Mouse (Mus musculus) Patski (cell line): ENCODE data around the gene Sys1. TPM values are rescaled to one million over a fixed set of nuclear protein-coding genes. Genes with fewer than 3 reads are reported as not detected.

Experiments used
- ATAC-seq: fragments of 100-300 bp; one replicate; pipeline ENCODE4 v1.8.0; 2021
- CTCF ChIA-PET: fragments of 350-600 bp; sonication (Branson Sonifier 250); formaldehyde crosslinking; loops from one replicate; lab custom pipeline; 2022; ENCODE audit warnings: inconsistent platforms; lab: Charles Lee
- POLR2A ChIA-PET: fragments of 350-600 bp; sonication (Branson Sonifier 250); formaldehyde crosslinking; loops from one replicate; lab custom pipeline; 2022; ENCODE audit warnings: antibody characterized with exemption, inconsistent platforms; lab: Charles Lee
- DNase-seq: peaks from one replicate; pipeline ENCODE4 v3.0.0-alpha.2; 2011; ENCODE audit warnings: low read depth, low spot score
- H3K27me3 ChIP-seq: fragments of 371-371 bp; one replicate; pipeline ENCODE4 v1.5.1; 2021
- CTCF ChIP-seq: fragments of 100-300 bp; IDR thresholded peaks from one replicate; pipeline ENCODE4 v1.5.1; 2021
- in situ Hi-C: fragments of 300-500 bp; cut with MboI; formaldehyde crosslinking; loops from 3 replicates; pipeline ENCODE4 v1.11.1; 2018; ENCODE audit warnings: low pct_unique_long_range_greater_than_20kb, mixed read lengths
- polyA plus RNA-seq: library from polyadenylated mRNA; unstranded; gene quantifications from one replicate; pipeline ENCODE4 v1.2.3, GENCODE M21; 2021

Gene Sys1
- polyA plus RNA-seq, 1 experiment from 2014 or later = 55.1 TPM

DNA sequence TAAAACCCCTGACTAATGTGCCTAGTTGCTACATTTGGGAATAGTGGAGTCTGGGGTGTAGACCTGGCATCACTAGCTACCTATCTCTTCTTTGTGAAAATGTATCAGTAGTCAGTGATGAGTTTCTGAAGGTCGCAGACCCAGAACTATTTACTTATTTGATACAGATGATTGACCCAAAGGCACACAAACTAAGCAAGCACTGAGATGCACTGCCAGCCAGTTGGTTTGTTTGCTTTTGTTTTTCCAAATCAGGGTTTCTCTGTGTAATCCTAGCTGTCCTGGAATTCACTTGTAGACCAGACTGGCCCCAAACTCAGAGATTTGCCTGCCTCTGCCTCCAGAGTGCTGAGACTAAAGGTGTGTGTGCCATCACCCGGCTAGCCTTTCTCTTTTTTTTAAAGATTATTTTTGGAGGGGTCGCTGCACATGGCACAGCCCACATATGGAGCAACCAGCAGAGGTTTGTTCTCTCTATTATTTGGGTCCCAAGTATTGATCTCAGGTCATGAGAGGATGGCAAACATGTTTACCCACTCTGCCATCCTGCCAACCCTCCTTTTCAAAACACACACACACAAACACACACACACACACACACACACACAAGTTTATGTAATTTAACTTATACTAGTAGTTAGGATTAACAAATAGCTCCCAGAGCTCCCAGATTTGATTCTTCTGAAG is 11.2 kb upstream of the Sys1 start:
- DNase-seq = no peak
- no peak for TF ChIP-seq CTCF
- no peak for ATAC-seq
- H3K27me3 ChIP-seq = no peaks in the 10 kb centered on the region
- ChIA-PET POLR2A (interaction anchor here (9.4 kb wide), 1 partner anchor 9 kb away, joined by 110 read pairs; the partner anchor contains the start of gene Sys1), CTCF (no interaction called here)
- in situ Hi-C loops = no loop called here

- CTCF ChIA-PET = no interaction called here
- no peaks in the 10 kb centered on the region for H3K27me3 ChIP-seq
- no peak for DNase-seq
- TF ChIP-seq CTCF = no peak
- in situ Hi-C loops = no loop called here
- no peak for ATAC-seq
- POLR2A ChIA-PET = no interaction called here
Measured at GRCm38 (mm10) chr2:164446086-164446469, 10.7 kb upstream of the Sys1 start.

DNA sequence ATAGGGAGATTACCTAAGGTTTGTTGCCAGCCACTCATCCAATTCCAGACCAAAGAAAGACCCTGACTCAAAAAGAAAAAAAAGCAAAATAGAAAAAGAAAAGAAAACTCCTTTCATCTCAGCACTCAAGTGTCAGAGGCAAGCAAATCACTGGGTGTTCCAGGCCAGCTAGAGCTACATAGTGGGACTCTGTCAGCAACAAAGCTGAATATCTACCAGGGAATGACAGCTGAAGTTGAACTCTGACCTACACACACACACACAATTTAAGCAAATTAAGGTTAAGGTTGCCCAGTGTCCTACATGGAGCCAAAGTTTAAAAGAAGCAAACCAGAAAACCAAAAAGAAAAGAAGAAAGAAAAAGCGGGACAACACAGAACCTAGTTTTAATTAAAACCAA is 8.6 kb upstream of the Sys1 start:
- ATAC-seq = no peak
- H3K27me3 ChIP-seq = no peaks in the 10 kb centered on the region
- ChIA-PET POLR2A (no interaction called here), CTCF (interaction anchor here (1.2 to 2.3 kb wide), 3 partner anchors 9 to 21 kb away, joined by 3 to 8 read pairs (median 4); partner anchors contain the start of gene Sys1)
- DNase-seq = no peak
- in situ Hi-C loops = no loop called here
- TF ChIP-seq CTCF = no peak

GRCm38 (mm10) chr2:164448921-164449320 is 7.8 kb upstream of the Sys1 start:
- DNase-seq (no peak), ATAC-seq (no peak)
- CTCF ChIA-PET = interaction anchor here (1.2 to 2.3 kb wide), 3 partner anchors 8 to 22 kb away, joined by 3 to 8 read pairs (median 4); partner anchors contain the start of gene Sys1
- no peaks in the 10 kb centered on the region for H3K27me3 ChIP-seq
- no peak for TF ChIP-seq CTCF
- in situ Hi-C loops = no loop called here
- POLR2A ChIA-PET = interaction anchor here (0.6 kb wide), 1 partner anchor 182 kb away, joined by 3 read pairs; no protein-coding TSS in a partner anchor

- POLR2A ChIA-PET = interaction anchor here (0.6 kb wide), 1 partner anchor 182 kb away, joined by 3 read pairs; no protein-coding TSS in a partner anchor
- no peak for TF ChIP-seq CTCF
- ATAC-seq = no peak
- in situ Hi-C loops = no loop called here
- no peaks in the 10 kb centered on the region for H3K27me3 ChIP-seq
- CTCF ChIA-PET = interaction anchor here (1.4 to 2.3 kb wide), 2 partner anchors 10 to 23 kb away, joined by 3 to 8 read pairs; no protein-coding TSS in a partner anchor
- DNase-seq = no peak
Measured at GRCm38 (mm10) chr2:164449341-164450042, 7.3 kb upstream of the Sys1 start.

- POLR2A ChIA-PET = interaction anchor here (0.6 to 8.3 kb wide), 3 partner anchors 11 to 340 kb away, joined by 5 to 110 read pairs (median 48); partner anchors contain the start of gene Sdc4
- TF ChIP-seq CTCF = no peak
- ATAC-seq (no peak), DNase-seq (no peak)
- CTCF ChIA-PET = interaction anchor here (0.6 to 1.3 kb wide), 3 partner anchors 12 to 102 kb away, joined by 3 to 5 read pairs (median 3); no protein-coding TSS in a partner anchor
- in situ Hi-C loops = no loop called here
- no peaks in the 10 kb centered on the region for H3K27me3 ChIP-seq
Measured at GRCm38 (mm10) chr2:164452000-164452676, 4.6 kb upstream of the Sys1 start.

GRCm38 (mm10) chr2:164453047-164453757 is 3.6 kb upstream of the Sys1 start:
- TF ChIP-seq CTCF = no peak
- ChIA-PET POLR2A (interaction anchor here (5.8 to 8.3 kb wide), 2 partner anchors 13 to 21 kb away, joined by 48 to 110 read pairs; partner anchors contain the start of gene Sdc4), CTCF (interaction anchor here (0.8 to 1.6 kb wide), 4 partner anchors 14 to 68 kb away, joined by 3 to 4 read pairs (median 4); no protein-coding TSS in a partner anchor)
- no peaks in the 10 kb centered on the region for H3K27me3 ChIP-seq
- in situ Hi-C loops = no loop called here
- DNase-seq (no peak), ATAC-seq (no peak)

- no peaks in the 10 kb centered on the region for H3K27me3 ChIP-seq
- POLR2A ChIA-PET = interaction anchor here (0.6 to 8.3 kb wide), 5 partner anchors 13 to 83 kb away, joined by 3 to 110 read pairs (median 4); partner anchors contain the start of gene Sdc4
- ATAC-seq (no peak), DNase-seq (no peak)
- no peak for TF ChIP-seq CTCF
- in situ Hi-C loops = no loop called here
- CTCF ChIA-PET = interaction anchor here (1.2 to 3.5 kb wide), 5 partner anchors 15 to 68 kb away, joined by 4 to 17 read pairs (median 9); no protein-coding TSS in a partner anchor
Measured at GRCm38 (mm10) chr2:164453887-164454500, 2.8 kb upstream of the Sys1 start.

DNA sequence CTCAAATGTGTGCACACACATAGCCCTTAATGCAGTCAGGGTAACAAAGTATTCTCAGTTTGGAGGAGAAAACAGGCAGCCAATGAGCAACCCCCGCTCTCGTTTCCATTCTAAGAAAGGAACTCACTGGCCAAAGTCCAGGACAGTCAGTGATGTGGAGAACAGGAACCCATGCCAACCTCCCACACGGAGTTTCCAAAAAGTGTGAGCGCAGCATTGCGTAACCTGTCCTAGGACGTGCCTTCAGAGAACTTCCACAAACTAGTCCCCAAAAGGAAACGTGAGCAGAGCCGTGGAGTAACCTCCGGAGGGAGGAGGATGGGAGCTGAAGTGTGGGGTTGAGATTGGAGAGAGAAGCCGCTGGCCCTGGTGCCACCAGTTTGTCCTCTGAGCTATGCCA is 1.9 kb upstream of the Sys1 start:
- peak; percentile 91 for DNase-seq
- no peaks in the 10 kb centered on the region for H3K27me3 ChIP-seq
- ChIA-PET POLR2A (interaction anchor here (0.8 to 8.3 kb wide), 4 partner anchors 14 to 37 kb away, joined by 3 to 110 read pairs (median 26); partner anchors contain the start of gene Sdc4), CTCF (interaction anchor here (0.8 to 3.5 kb wide), 6 partner anchors 16 to 67 kb away, joined by 3 to 17 read pairs (median 11); no protein-coding TSS in a partner anchor)
- ATAC-seq = peak; percentile 35
- TF ChIP-seq CTCF = no peak
- in situ Hi-C loops = loop anchor here (5.0 kb wide), 1 partner anchor 38 kb away; no protein-coding TSS in a partner anchor
